ENCODE assay signal across 21 mouse cellular contexts in genomic region chr12:69730306-69730705, GRCm38 (mm10).
"Had no signal": no experiment of that assay in that cellular context is flagged by ENCODE, and none has a peak within 500 bp of the region (broad histone marks: within the 10 kb centered on the region; RNA-seq: fewer than 3 reads in every experiment).

No protein-coding gene starts in this region.

- H3K4me2 ChIP-seq: lung, embryonic 15.5 days; midbrain, embryonic 11.5 days; midbrain, embryonic 13.5 days; midbrain, embryonic 15.5 days; neural tube, embryonic 13.5 days; neural tube, embryonic 15.5 days had no signal

- H3K27ac ChIP-seq: lung, embryonic 15.5 days; macrophage; midbrain, embryonic 13.5 days; midbrain, embryonic 15.5 days; neural tube, embryonic 13.5 days; neural tube, embryonic 15.5 days had no signal

- ATAC-seq: liver, postnatal 0 days; lung, postnatal 0 days; midbrain, embryonic 13.5 days; midbrain, embryonic 15.5 days had no signal

- H3K9me3 ChIP-seq: lung, embryonic 15.5 days; megakaryocyte, embryonic 14.5 days; midbrain, embryonic 13.5 days; midbrain, embryonic 15.5 days; neural tube, embryonic 13.5 days; neural tube, embryonic 15.5 days had no signal

- DNase-seq: liver, postnatal 0 days; lung, adult 2 months; lung, postnatal 14 days; lung, postnatal 36 days; retina, postnatal 1 day; right cerebral cortex, adult 18-20 months; right cerebral cortex, postnatal 25 days; right cerebral cortex, postnatal 4 days; spleen, adult 18-20 months; thymus, adult 2 months; thymus, postnatal 25 days; thymus, postnatal 4 days had no signal

- H3K4me3 ChIP-seq: lung, embryonic 15.5 days; megakaryocyte, embryonic 14.5 days; midbrain, embryonic 13.5 days; midbrain, embryonic 15.5 days; neural tube, embryonic 13.5 days; neural tube, embryonic 15.5 days had no signal

- H3K9ac ChIP-seq: liver, postnatal 0 days; lung, embryonic 15.5 days; midbrain, embryonic 13.5 days; midbrain, embryonic 15.5 days; neural tube, embryonic 13.5 days; neural tube, embryonic 15.5 days had no signal

- H3K36me3 ChIP-seq: lung, embryonic 15.5 days; midbrain, embryonic 13.5 days; midbrain, embryonic 15.5 days; neural tube, embryonic 13.5 days; neural tube, embryonic 15.5 days had no signal

- H3K27me3 ChIP-seq: lung, embryonic 15.5 days; megakaryocyte, embryonic 14.5 days; midbrain, embryonic 13.5 days; midbrain, embryonic 15.5 days; neural tube, embryonic 13.5 days; neural tube, embryonic 15.5 days had no signal
